Mouse (Mus musculus) heart, adult 2 months (tissue): ENCODE results near the gene Kcne2.

Experiments
- CTCF ChIP-seq: fragments of 200-600 bp; IDR thresholded peaks from 2 replicates; pipeline ENCODE4 v1.8.1; 2022; ENCODE audit warnings: antibody characterized with exemption, mild to moderate bottlenecking, moderate library complexity
- EP300 ChIP-seq: fragments of 200-500 bp; IDR thresholded peaks from 2 replicates; pipeline ENCODE4 v1.6.1; 2011; ENCODE audit warnings: low read depth, low read length, control low read depth; ENCODE audit not compliant: insufficient read depth
- POLR2A ChIP-seq: fragments of 200-500 bp; IDR thresholded peaks from 2 replicates; pipeline ENCODE4 v1.6.1; 2011; ENCODE audit warnings: mild to moderate bottlenecking, low read depth, low read length, control low read depth; ENCODE audit not compliant: insufficient read depth

DNA sequence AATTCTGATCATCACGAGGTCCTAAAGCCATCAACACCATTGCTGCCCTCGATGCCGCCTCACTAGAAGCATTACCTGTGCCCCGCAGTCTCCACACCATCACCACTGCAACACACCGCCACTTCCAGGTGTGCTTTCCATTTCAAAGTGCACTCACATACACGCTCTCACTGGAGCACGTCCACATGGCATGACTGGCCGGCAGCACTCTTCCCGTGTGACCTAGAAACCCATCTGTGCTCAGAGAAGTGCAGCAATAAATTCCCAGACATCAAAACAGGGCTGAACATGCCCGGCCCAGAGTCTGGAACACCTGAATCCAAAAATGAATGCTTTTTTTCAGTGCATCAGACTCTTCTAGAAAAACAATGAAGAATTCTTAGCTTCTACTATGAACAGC, 35.7 kb downstream of the Kcne2 start:
- TF ChIP-seq CTCF (no peak), EP300 (no peak), POLR2A (no peak)
